Mouse (Mus musculus) G1E (cell line): ENCODE results near the gene 2010111I01Rik.

Source experiments
- CTCF ChIP-seq: IDR thresholded peaks from 2 replicates; pipeline ENCODE4 v1.5.1; 2012; ENCODE audit warnings: low read depth, low read length, inconsistent platforms, mixed read lengths
- GATA1 ChIP-seq: IDR thresholded peaks from 2 replicates; pipeline ENCODE4 v1.6.1; 2012; ENCODE audit warnings: borderline replicate concordance, low read length, inconsistent platforms, mixed read lengths
- GATA2 ChIP-seq: IDR thresholded peaks from 2 replicates; pipeline ENCODE4 v1.6.1; 2012; ENCODE audit warnings: low read depth, low read length, inconsistent platforms, borderline replicate concordance
- POLR2AphosphoS5 ChIP-seq: IDR thresholded peaks from 2 replicates; pipeline ENCODE4 v1.6.1; 2012; ENCODE audit warnings: low read depth, low read length, inconsistent platforms; ENCODE audit not compliant: insufficient replicate concordance
- TAL1 ChIP-seq: conservative IDR thresholded peaks from 2 replicates; pipeline ENCODE4 v1.6.1; 2012; ENCODE audit warnings: low read depth, low read length, inconsistent platforms, mixed read lengths

- TF ChIP-seq CTCF (no peak), GATA1 (no peak), POLR2AphosphoS5 (no peak), TAL1 (no peak), GATA2 (no peak)
These were observed 331.6 kb downstream of the 2010111I01Rik start for GRCm38 (mm10) chr13:63296300-63296699.
